Mouse (Mus musculus): ENCODE results near the gene Mrgprx1. TPM values are rescaled to one million over a fixed set of nuclear protein-coding genes. Genes with fewer than 3 reads are reported as not detected.

Mrgprx1 gene
- polyA plus RNA-seq, 1 experiment from 2014 or later: not detected

Other genes starting within 250 kb of the Mrgprx1 start
- not detected in 2 replicates for gene Mrgpra4, start 45.5 kb downstream of the Mrgprx1 start, polyA plus RNA-seq (2014; fragmentation: Nextera tagmentation; extraction: Ambion mirVana)
- gene Mrgprb5, start 141.4 kb upstream of the Mrgprx1 start, polyA plus RNA-seq (2014; fragmentation: Nextera tagmentation; extraction: Ambion mirVana): not detected in 2 replicates
- gene Mrgprb4, start 171.7 kb upstream of the Mrgprx1 start, polyA plus RNA-seq (2014; fragmentation: Nextera tagmentation; extraction: Ambion mirVana): not detected in 2 replicates

Measured in forebrain, embryonic 14.5 days (tissue).